ENCODE assay signal across 14 mouse cellular contexts in genomic region chr8:107960466-107960865, GRCm38 (mm10). TPM values are rescaled to one million over a fixed set of nuclear protein-coding genes. Genes with fewer than 3 reads are reported as not detected.
DNase-seq lines count a peak whose midpoint lies in the region; ATAC-seq and TF ChIP-seq lines count a peak whose summit lies in the region.
"Had no signal": no experiment of that assay in that cellular context is flagged by ENCODE, and none has a peak within 500 bp of the region (broad histone marks: within the 10 kb centered on the region; RNA-seq: fewer than 3 reads in every experiment).

No protein-coding gene starts in this region.

- TF ChIP-seq EP300 in lung, postnatal 0 days (IDR thresholded peaks at IDR 0.05): no peak
- no peak for TF ChIP-seq EP300 in stomach, postnatal 0 days (optimal IDR thresholded peaks at IDR 0.05)

- H3K9me3 ChIP-seq in hindbrain, embryonic 12.5 days (replicated peaks): no peaks in the 10 kb centered on the region
- no peaks in the 10 kb centered on the region for H3K9me3 ChIP-seq in hindbrain, embryonic 16.5 days (ENCODE audit: control insufficient read depth, low read length)
- no peaks in the 10 kb centered on the region for H3K9me3 ChIP-seq in lung, postnatal 0 days (ENCODE audit: low read length)
- H3K9me3 ChIP-seq in limb, embryonic 14.5 days (ENCODE audit: control insufficient read depth, low read length): no peaks in the 10 kb centered on the region
- H3K9me3 ChIP-seq in stomach, postnatal 0 days (ENCODE audit: control insufficient read depth, low read length): no peaks in the 10 kb centered on the region
- H3K9me3 ChIP-seq: liver, embryonic 12.5 days had no signal

- no peak overlapping the region for H3K4me3 ChIP-seq in hindbrain, embryonic 12.5 days
- no peak overlapping the region for H3K4me3 ChIP-seq in hindbrain, embryonic 16.5 days (ENCODE audit: low read length)
- no peak overlapping the region for H3K4me3 ChIP-seq in lung, postnatal 0 days (ENCODE audit: low read depth, low read length)
- no peak overlapping the region for H3K4me3 ChIP-seq in limb, embryonic 14.5 days (replicated peaks; ENCODE audit: low read length)
- H3K4me3 ChIP-seq in stomach, postnatal 0 days (ENCODE audit: low read depth, low read length): no peak overlapping the region
- H3K4me3 ChIP-seq: liver, embryonic 12.5 days had no signal

- H3K36me3 ChIP-seq in hindbrain, embryonic 12.5 days: no peaks in the 10 kb centered on the region
- no peaks in the 10 kb centered on the region for H3K36me3 ChIP-seq in hindbrain, embryonic 16.5 days (ENCODE audit: control insufficient read depth, insufficient read depth, low read length)
- no peaks in the 10 kb centered on the region for H3K36me3 ChIP-seq in lung, postnatal 0 days (ENCODE audit: insufficient read depth, low read length)
- no peaks in the 10 kb centered on the region for H3K36me3 ChIP-seq in limb, embryonic 14.5 days (ENCODE audit: control insufficient read depth, insufficient read depth, low read length)
- no peaks in the 10 kb centered on the region for H3K36me3 ChIP-seq in stomach, postnatal 0 days (ENCODE audit: control insufficient read depth, insufficient read depth, low read length)
- H3K36me3 ChIP-seq: liver, embryonic 12.5 days had no signal

- ATAC-seq in hindbrain, embryonic 12.5 days (ENCODE audit: low FRiP score): no peak
- ATAC-seq in hindbrain, embryonic 16.5 days: no peak
- ATAC-seq in lung, postnatal 0 days: no peak; the same call in 1 of the 2 replicates
- ATAC-seq in limb, embryonic 14.5 days (ENCODE audit: low FRiP score, low read depth): no peak
- ATAC-seq in stomach, postnatal 0 days (ENCODE audit: low FRiP score, low TSS enrichment): no peak
- ATAC-seq in megakaryocyte progenitor cell, adult 5-6 weeks (replicated peaks; ENCODE audit: poor library complexity): no peak
- ATAC-seq: liver, embryonic 12.5 days had no signal

- H3K9ac ChIP-seq in hindbrain, embryonic 12.5 days: no peak overlapping the region
- H3K9ac ChIP-seq in hindbrain, embryonic 16.5 days (ENCODE audit: low read depth, low read length): no peak overlapping the region
- no peak overlapping the region for H3K9ac ChIP-seq in lung, postnatal 0 days (replicated peaks; ENCODE audit: low read depth)
- H3K9ac ChIP-seq in limb, embryonic 14.5 days (ENCODE audit: low read depth, low read length, severe bottlenecking): no peak overlapping the region
- no peak overlapping the region for H3K9ac ChIP-seq in stomach, postnatal 0 days (ENCODE audit: low read length)
- H3K9ac ChIP-seq: liver, embryonic 12.5 days had no signal

- TF ChIP-seq CTCF in lung, postnatal 0 days (IDR thresholded peaks at IDR 0.05): no peak
- no peak for TF ChIP-seq CTCF in stomach, postnatal 0 days (IDR thresholded peaks at IDR 0.05; ENCODE audit: low read depth)

- TF ChIP-seq POLR2A in limb, embryonic 14.5 days (IDR thresholded peaks at IDR 0.05; ENCODE audit: borderline replicate concordance, extremely low read depth, insufficient read depth, insufficient read length): no peak

- intact Hi-C loops in gastrocnemius, postnatal 14 days (cut with DNase I; ENCODE audit: low total_unique reads): no loop called here

- H3K27me3 ChIP-seq in hindbrain, embryonic 12.5 days: no peaks in the 10 kb centered on the region
- H3K27me3 ChIP-seq in hindbrain, embryonic 16.5 days (replicated peaks; ENCODE audit: control insufficient read depth, insufficient read depth, low read length): no peaks in the 10 kb centered on the region
- H3K27me3 ChIP-seq in lung, postnatal 0 days (replicated peaks; ENCODE audit: insufficient read depth, low read length): no peaks in the 10 kb centered on the region
- no peaks in the 10 kb centered on the region for H3K27me3 ChIP-seq in limb, embryonic 14.5 days (ENCODE audit: control insufficient read depth, insufficient read depth, low read length)
- H3K27me3 ChIP-seq in stomach, postnatal 0 days (ENCODE audit: control insufficient read depth, insufficient read depth, low read length): no peaks in the 10 kb centered on the region
- H3K27me3 ChIP-seq: liver, embryonic 12.5 days had no signal

- 51% methylated on average over 11 of the region's 11 CpGs for WGBS in hindbrain, embryonic 12.5 days
- 62% methylated on average over 11 of the region's 11 CpGs for WGBS in hindbrain, embryonic 16.5 days
- WGBS in lung, postnatal 0 days: 31% methylated on average over 11 of the region's 11 CpGs
- WGBS in limb, embryonic 14.5 days: 18% methylated on average over 11 of the region's 11 CpGs
- 24% methylated on average over 11 of the region's 11 CpGs for WGBS in stomach, postnatal 0 days

- peaks cover 16% of the 10 kb centered on the region for H3K4me1 ChIP-seq in hindbrain, embryonic 12.5 days
- H3K4me1 ChIP-seq in hindbrain, embryonic 16.5 days (ENCODE audit: control insufficient read depth, insufficient read depth, low read depth, low read length): no peaks in the 10 kb centered on the region
- no peaks in the 10 kb centered on the region for H3K4me1 ChIP-seq in lung, postnatal 0 days (ENCODE audit: insufficient read depth, low read depth, low read length)
- peaks cover 6% of the 10 kb centered on the region; the same call in 1 of the 2 replicates for H3K4me1 ChIP-seq in limb, embryonic 14.5 days (ENCODE audit: control insufficient read depth, insufficient read depth, low read length)
- H3K4me1 ChIP-seq in stomach, postnatal 0 days (replicated peaks; ENCODE audit: control insufficient read depth, insufficient read depth): no peaks in the 10 kb centered on the region
- H3K4me1 ChIP-seq: liver, embryonic 12.5 days had no signal

- no peak overlapping the region for H3K4me2 ChIP-seq in hindbrain, embryonic 12.5 days (replicated peaks)
- no peak overlapping the region for H3K4me2 ChIP-seq in hindbrain, embryonic 16.5 days (ENCODE audit: low read length)
- peak overlapping the region; percentile 22; the same call in 1 of the 2 replicates for H3K4me2 ChIP-seq in lung, postnatal 0 days (replicated peaks; ENCODE audit: low read depth, low read length)
- H3K4me2 ChIP-seq in limb, embryonic 14.5 days (replicated peaks; ENCODE audit: low read depth, low read length, severe bottlenecking): 0 out of 2 replicates have a peak overlapping the region, but pooled peaks have one; percentile 16
- peak overlapping the region; percentile 23 for H3K4me2 ChIP-seq in stomach, postnatal 0 days (replicated peaks; ENCODE audit: low read depth)
- H3K4me2 ChIP-seq: liver, embryonic 12.5 days had no signal

- peak overlapping the region; percentile 44 for H3K27ac ChIP-seq in hindbrain, embryonic 12.5 days
- no peak overlapping the region for H3K27ac ChIP-seq in hindbrain, embryonic 16.5 days (ENCODE audit: low read depth, low read length)
- H3K27ac ChIP-seq in lung, postnatal 0 days (ENCODE audit: low read length): no peak overlapping the region
- no peak overlapping the region for H3K27ac ChIP-seq in limb, embryonic 14.5 days (replicated peaks; ENCODE audit: low read depth, low read length)
- H3K27ac ChIP-seq in stomach, postnatal 0 days (replicated peaks): no peak overlapping the region
- H3K27ac ChIP-seq: liver, embryonic 12.5 days had no signal

- peak; percentile 47 for DNase-seq in lung, postnatal 0 days (ENCODE audit: low spot score)
- no peak for DNase-seq in lung, adult 18-20 months
- no peak for DNase-seq in limb, embryonic 14.5 days (ENCODE audit: low spot score)
- DNase-seq in stomach, postnatal 0 days (ENCODE audit: low spot score): no peak
- no peak for DNase-seq in gastrocnemius, postnatal 14 days
- DNase-seq: adrenal gland, postnatal 14 days; cerebellum, postnatal 36 days; heart, postnatal 36 days; kidney, postnatal 25 days; thymus, adult 18-20 months had no signal

RNA-seq across cellular contexts. Expression of gene Zfhx3, which starts 18.0 kb away (rescaled TPM):
- 56.8 and 64.7 TPM in 2 replicates for polyA plus RNA-seq in hindbrain, embryonic 12.5 days (2016; fragmentation: Nextera tagmentation; extraction: Ambion mirVana)
- 17.8 and 20.3 TPM in 2 replicates for polyA plus RNA-seq in hindbrain, embryonic 16.5 days (2015; fragmentation: Nextera tagmentation; extraction: Ambion mirVana)
- 8.2 and 10.7 TPM in 2 replicates for polyA plus RNA-seq in lung, postnatal 0 days (2015; fragmentation: Nextera tagmentation; extraction: Ambion mirVana)
- polyA plus RNA-seq in limb, embryonic 14.5 days (2012; rRNA removed): 14.4 and 18.5 TPM in 2 replicates
- polyA plus RNA-seq in limb, embryonic 14.5 days (2014; fragmentation: Nextera tagmentation; extraction: Ambion mirVana): 26.1 and 35.7 TPM in 2 replicates
- polyA plus RNA-seq in stomach, postnatal 0 days (2015; fragmentation: Nextera tagmentation; extraction: Ambion mirVana): 4.1 and 4.6 TPM in 2 replicates
- 10 to 100 TPM in 1 of 2 experiments, 1 to 10 TPM in 1; 9.7 to 10.8 TPM for total RNA-seq in gastrocnemius, postnatal 14 days (2021)
- total RNA-seq in megakaryocyte progenitor cell, adult 5-6 weeks (2015): 1.2 and 1.7 TPM in 2 replicates
- total RNA-seq in megakaryocyte progenitor cell, adult 5-6 weeks (2017): 0.25 and 0.34 TPM in 2 replicates

Comparison
In these comparisons a context has a peak if more than half of its experiments do, and no peak if none do; other contexts are left out.
1. H3K4me2 ChIP-seq: peak in lung, postnatal 0 days (single experiment), limb, embryonic 14.5 days (single experiment) and stomach, postnatal 0 days (single experiment); none in hindbrain, embryonic 12.5 days (single experiment) and hindbrain, embryonic 16.5 days (single experiment).